Mouse (Mus musculus) liver, embryonic 14.5 days (tissue): ENCODE measurements at regions not wholly inside any gene's neighbourhood (a gene's known extent, or its start where the extent isn't known, plus 50 kb on each side); places are given as distances from the start of the nearest gene placed in this dataset. TPM values are rescaled to one million over a fixed set of nuclear protein-coding genes. Genes with fewer than 3 reads are reported as not detected.

Experiments used
- ATAC-seq: fragments of 200-750 bp; cut with Nextera tagmentation; 2 replicates; pipeline ENCODE4 v1.8.0; 2017; ENCODE audit warnings: moderate number of reproducible peaks, mild to moderate bottlenecking, moderate library complexity; ENCODE audit not compliant: insufficient read depth
- DNase-seq, 3 experiments: peaks; one replicate each; pipeline ENCODE4 v3.0.0-alpha.2; 2012 to 2013; ENCODE audit warnings: low read depth in 3 of 3, low spot score in 3 of 3
- H3K27ac ChIP-seq: fragments of 300-500 bp; sonication (generic); 2 replicates; pipeline ENCODE4 v1.5.1; 2014; ENCODE audit warnings: moderate library complexity, mild to moderate bottlenecking, control low read depth, inconsistent platforms
- H3K27me3 ChIP-seq: fragments of 300-500 bp; sonication (generic); 2 replicates; pipeline ENCODE4 v1.6.1; 2014; ENCODE audit warnings: mild to moderate bottlenecking, low read length, moderate library complexity; ENCODE audit not compliant: control insufficient read depth, insufficient read depth
- H3K36me3 ChIP-seq: fragments of 300-500 bp; sonication (generic); replicated peaks from 2 replicates; pipeline ENCODE4 v1.6.1; 2014; ENCODE audit warnings: low read depth; ENCODE audit not compliant: control insufficient read depth, insufficient read depth
- H3K4me1 ChIP-seq, 2 experiments: fragments of 200-500 bp in 1 of 2; fragments of 300-500 bp in 1 of 2; sonication (generic) in 1 of 2; replicated peaks; 2 replicates each; pipeline ENCODE4 v1.6.1; 2012 to 2014; ENCODE audit warnings: antibody characterized with exemption in 1 of 2, inconsistent platforms in 1 of 2, low read length in 1 of 2; ENCODE audit not compliant: control insufficient read depth in 2 of 2, insufficient read depth in 2 of 2
- H3K4me2 ChIP-seq: fragments of 300-500 bp; sonication (generic); 2 replicates; pipeline ENCODE4 v1.6.1; 2014; ENCODE audit warnings: low read depth, mild to moderate bottlenecking, control low read depth, moderate library complexity
- H3K4me3 ChIP-seq, 2 experiments: fragments of 200-500 bp in 1 of 2; fragments of 300-500 bp in 1 of 2; sonication (generic) in 1 of 2; 2 replicates each; pipeline ENCODE4 v1.5.1; 2012 to 2014; ENCODE audit warnings: low read depth in 2 of 2, low read length in 2 of 2, mild to moderate bottlenecking in 2 of 2, control low read depth in 1 of 2, inconsistent platforms in 1 of 2, moderate library complexity in 1 of 2; ENCODE audit not compliant: insufficient read depth in 1 of 2
- H3K9ac ChIP-seq: fragments of 300-500 bp; sonication (generic); replicated peaks from 2 replicates; pipeline ENCODE4 v1.6.1; 2014; ENCODE audit warnings: mild to moderate bottlenecking, control low read depth, moderate library complexity
- H3K9me3 ChIP-seq: fragments of 300-500 bp; sonication (generic); 2 replicates; pipeline ENCODE4 v1.6.1; 2016; ENCODE audit warnings: low read length, mixed read lengths; ENCODE audit not compliant: control insufficient read depth
- CTCF ChIP-seq: IDR thresholded peaks from 2 replicates; pipeline ENCODE4 v1.5.1; 2016; ENCODE audit warnings: antibody characterized with exemption, low read depth, control low read depth
- EP300 ChIP-seq: IDR thresholded peaks from 2 replicates; pipeline ENCODE4 v1.6.1; 2016; ENCODE audit warnings: antibody characterized with exemption, low read depth
- WGBS: fragments of 180-500 bp; shearing (Covaris S2); extraction: QIAGEN DNeasy Blood & Tissue Kit; methylation state at CpG from one replicate; pipeline ENCODE4 v1.1.7; 2014; ENCODE audit not compliant: insufficient replicate concordance; 5-methylcytosine and 5-hydroxymethylcytosine counted together
- microRNA-seq: library from miRNA; unstranded; fragments of <30 nt; microRNA quantifications from one replicate; pipeline ENCODE4, GENCODE M21; 2016

- no peaks in the 10 kb centered on the region for H3K9me3 ChIP-seq
- DNase-seq (no peak), ATAC-seq (no peak)
- no peak overlapping the region for H3K4me2 ChIP-seq
- no peaks in the 10 kb centered on the region for H3K4me1 ChIP-seq
- no peak overlapping the region for H3K27ac ChIP-seq
- TF ChIP-seq CTCF = no peak
- no peak for TF ChIP-seq EP300
- WGBS = 48% methylated on average over 4 of the region's 4 CpGs
- H3K27me3 ChIP-seq = no peaks in the 10 kb centered on the region
- H3K4me3 ChIP-seq = no peak overlapping the region
- no peaks in the 10 kb centered on the region for H3K36me3 ChIP-seq
- no peak overlapping the region for H3K9ac ChIP-seq
Measured at GRCm38 (mm10) chr12:37015474-37016248, 92.7 kb upstream of the Meox2 start.

- TF ChIP-seq CTCF (no peak), EP300 (no peak)
- Histone ChIP-seq H3K27me3 (no peaks in the 10 kb centered on the region), H3K4me3 (no peak overlapping the region), H3K9ac (no peak overlapping the region), H3K4me1 (no peaks in the 10 kb centered on the region), H3K9me3 (no peaks in the 10 kb centered on the region), H3K4me2 (no peak overlapping the region), H3K27ac (no peak overlapping the region), H3K36me3 (no peaks in the 10 kb centered on the region)
- ATAC-seq (no peak), DNase-seq (no peak)
- 42% methylated on average over 3 of the region's 3 CpGs for WGBS
Measured at GRCm38 (mm10) chr12:37047191-37047590, 61.1 kb upstream of the Meox2 start.

GRCm38 (mm10) chr12:37050596-37050995, 57.7 kb upstream of the Meox2 start:
- Histone ChIP-seq H3K27me3 (no peaks in the 10 kb centered on the region), H3K4me1 (no peaks in the 10 kb centered on the region), H3K4me2 (no peak overlapping the region), H3K4me3 (no peak overlapping the region), H3K9me3 (no peaks in the 10 kb centered on the region), H3K27ac (no peak overlapping the region), H3K36me3 (no peaks in the 10 kb centered on the region), H3K9ac (no peak overlapping the region)
- 47% methylated on average over 1 of the region's 1 CpGs for WGBS
- DNase-seq = no peak
- ATAC-seq = no peak
- TF ChIP-seq EP300 (no peak), CTCF (no peak)

- Histone ChIP-seq H3K27ac (no peak overlapping the region), H3K4me3 (no peak overlapping the region), H3K4me2 (no peak overlapping the region), H3K9me3 (no peaks in the 10 kb centered on the region), H3K9ac (no peak overlapping the region), H3K36me3 (no peaks in the 10 kb centered on the region), H3K27me3 (no peaks in the 10 kb centered on the region), H3K4me1 (no peaks in the 10 kb centered on the region)
- no peak for TF ChIP-seq EP300
- no peak for TF ChIP-seq CTCF
- DNase-seq (no peak), ATAC-seq (no peak)
- 57% methylated on average over 3 of the region's 3 CpGs for WGBS
Measured at GRCm38 (mm10) chr12:37057411-37057810, 50.9 kb upstream of the Meox2 start.

Small RNA genes in the stretch of these regions (microRNA-seq; reads per million reads assigned to microRNA genes)
- not detected for gene Gm44326
- gene Mir5099 = 365 reads per million, percentile 62 among the genes with 10 or more reads in this experiment
